Comparison of ENCODE assay signal across 31 mouse cellular contexts in genomic region chr17:35057090-35057489, GRCm38 (mm10). TPM values are rescaled to one million over a fixed set of nuclear protein-coding genes. Genes with fewer than 3 reads are reported as not detected.
A peak's percentile ranks its signal among the peaks of the same experiment; 100 is the strongest.
DNase-seq lines count a peak whose midpoint lies in the region; ATAC-seq and TF ChIP-seq lines count a peak whose summit lies in the region.
"Had no signal": no experiment of that assay in that cellular context is flagged by ENCODE, and none has a peak within 500 bp of the region (broad histone marks: within the 10 kb centered on the region; RNA-seq: fewer than 3 reads in every experiment).

No protein-coding gene starts in this region.

- peaks cover 10% of the 10 kb centered on the region; the same call in 1 of the 2 replicates for H3K27me3 ChIP-seq in liver, embryonic 12.5 days (replicated peaks)
- H3K27me3 ChIP-seq in liver, postnatal 0 days (ENCODE audit: insufficient read depth, low read length), result no peaks in the 10 kb centered on the region
- H3K27me3 ChIP-seq in liver, embryonic 13.5 days, result peaks cover 14% of the 10 kb centered on the region
- H3K27me3 ChIP-seq: heart, embryonic 15.5 days had no signal

- no peaks in the 10 kb centered on the region for H3K9me3 ChIP-seq in liver, embryonic 12.5 days (replicated peaks)
- H3K9me3 ChIP-seq in liver, postnatal 0 days (ENCODE audit: low read length), result no peaks in the 10 kb centered on the region
- H3K9me3 ChIP-seq in liver, embryonic 13.5 days (replicated peaks), result no peaks in the 10 kb centered on the region
- H3K9me3 ChIP-seq: heart, embryonic 15.5 days had no signal

- H3K4me2 ChIP-seq in liver, embryonic 12.5 days, result no peak overlapping the region
- H3K4me2 ChIP-seq in liver, postnatal 0 days (ENCODE audit: low read depth, low read length), result no peak overlapping the region
- no peak overlapping the region for H3K4me2 ChIP-seq in liver, embryonic 13.5 days
- H3K4me2 ChIP-seq: heart, embryonic 11.5 days; heart, embryonic 15.5 days; hindbrain, embryonic 14.5 days had no signal

- ATAC-seq in liver, embryonic 12.5 days, result no peak
- ATAC-seq in liver, postnatal 0 days, result no peak
- no peak for ATAC-seq in liver, embryonic 13.5 days (ENCODE audit: low read depth)
- peak; percentile 48 for ATAC-seq in megakaryocyte progenitor cell, adult 5-6 weeks (replicated peaks; ENCODE audit: poor library complexity)
- ATAC-seq: activated CD4-positive, CD25-positive, alpha-beta regulatory T cell, adult 4 months; CD4-positive, CD25-positive, alpha-beta regulatory T cell, adult 4 months; forebrain, embryonic 14.5 days; forebrain, postnatal 0 days; hindbrain, postnatal 0 days; inflammation-experienced regulatory T-cells, adult 6 months had no signal

- peaks cover 77% of the 10 kb centered on the region for H3K36me3 ChIP-seq in liver, embryonic 12.5 days
- peaks cover 62% of the 10 kb centered on the region for H3K36me3 ChIP-seq in liver, postnatal 0 days (replicated peaks; ENCODE audit: insufficient read depth, low read length)
- peaks cover 73% of the 10 kb centered on the region for H3K36me3 ChIP-seq in liver, embryonic 13.5 days

- peak overlapping the region; percentile 49; the same call in 1 of the 2 replicates for H3K27ac ChIP-seq in liver, embryonic 12.5 days
- H3K27ac ChIP-seq in liver, postnatal 0 days (ENCODE audit: low read depth), result no peak overlapping the region
- H3K27ac ChIP-seq in liver, embryonic 13.5 days, result peak overlapping the region; percentile 24; the same call in 1 of the 2 replicates
- H3K27ac ChIP-seq: gastrocnemius, adult 2 months; hindbrain, embryonic 14.5 days; hindbrain, postnatal 0 days had no signal

- no peak for TF ChIP-seq CTCF in liver, postnatal 0 days (IDR thresholded peaks at IDR 0.05; ENCODE audit: low read depth)

- H3K4me3 ChIP-seq in liver, embryonic 12.5 days, result no peak overlapping the region
- no peak overlapping the region for H3K4me3 ChIP-seq in liver, postnatal 0 days (ENCODE audit: low read depth, low read length)
- H3K4me3 ChIP-seq in liver, embryonic 13.5 days (replicated peaks), result no peak overlapping the region
- H3K4me3 ChIP-seq: gastrocnemius, adult 2 months; heart, adult 2 months; heart, embryonic 15.5 days had no signal

- TF ChIP-seq EP300 in liver, postnatal 0 days (IDR thresholded peaks at IDR 0.05; ENCODE audit: low read depth), result no peak

- 36% methylated on average over 3 of the region's 3 CpGs for WGBS in liver, embryonic 12.5 days (ENCODE audit: insufficient replicate concordance)
- 47% methylated on average over 3 of the region's 3 CpGs for WGBS in liver, postnatal 0 days (ENCODE audit: insufficient replicate concordance)
- 33% methylated on average over 3 of the region's 3 CpGs for WGBS in liver, embryonic 13.5 days (ENCODE audit: insufficient replicate concordance)

- H3K9ac ChIP-seq in liver, embryonic 12.5 days, result peak overlapping the region; percentile 5; the same call in 1 of the 2 replicates
- no peak overlapping the region for H3K9ac ChIP-seq in liver, postnatal 0 days (replicated peaks)
- no peak overlapping the region for H3K9ac ChIP-seq in liver, embryonic 13.5 days
- H3K9ac ChIP-seq: forebrain, postnatal 0 days; heart, embryonic 15.5 days; hindbrain, embryonic 14.5 days had no signal

- DNase-seq in liver, postnatal 0 days, result no peak
- no peak for DNase-seq in liver, embryonic 13.5 days
- DNase-seq in gastrocnemius, postnatal 25 days, result no peak
- no peak for DNase-seq in kidney, adult 11 months
- DNase-seq: adrenal gland, adult 8-10 months; adrenal gland, postnatal 25 days; cerebellum, adult 11-12 months; cerebellum, adult 8-10 months; cerebellum, postnatal 10 days; cerebellum, postnatal 36 days; embryo, embryonic 11 days; forebrain, postnatal 0 days; gastrocnemius, adult 2 months; gastrocnemius, postnatal 36 days; heart, adult 2 months; heart, postnatal 10 days; heart, postnatal 36 days had no signal

- H3K4me1 ChIP-seq in liver, embryonic 12.5 days, result peaks cover 73% of the 10 kb centered on the region
- peaks cover 23% of the 10 kb centered on the region for H3K4me1 ChIP-seq in liver, postnatal 0 days (ENCODE audit: insufficient read depth)
- H3K4me1 ChIP-seq in liver, embryonic 13.5 days (replicated peaks), result peaks cover 80% of the 10 kb centered on the region

RNA-seq across cellular contexts. Expression of gene Ddah2, which starts 1.7 kb away (rescaled TPM):
- 49.0 and 49.1 TPM in 2 replicates for polyA plus RNA-seq in liver, embryonic 12.5 days (2016; fragmentation: Nextera tagmentation; extraction: Ambion mirVana)
- 15.8 and 17.2 TPM in 2 replicates for polyA plus RNA-seq in liver, postnatal 0 days (2015; fragmentation: Nextera tagmentation; extraction: Ambion mirVana)
- 28.9 and 30.6 TPM in 2 replicates for polyA plus RNA-seq in liver, embryonic 13.5 days (2015; fragmentation: Nextera tagmentation; extraction: Ambion mirVana)
- 1.8 and 2.6 TPM in 2 replicates for total RNA-seq in megakaryocyte progenitor cell, adult 5-6 weeks (2015)
- 1.9 and 3.5 TPM in 2 replicates for total RNA-seq in megakaryocyte progenitor cell, adult 5-6 weeks (2017)
- total RNA-seq in gastrocnemius, postnatal 25 days (2021), result 10 to 100 TPM; 11.1 to 13.3 TPM

RNA-seq across cellular contexts. Expression of gene Clic1, which starts 7.3 kb away (rescaled TPM):
- polyA plus RNA-seq in liver, embryonic 12.5 days (2016; fragmentation: Nextera tagmentation; extraction: Ambion mirVana), result 160 and 162 TPM in 2 replicates
- 98.6 and 102 TPM in 2 replicates for polyA plus RNA-seq in liver, postnatal 0 days (2015; fragmentation: Nextera tagmentation; extraction: Ambion mirVana)
- 141 and 147 TPM in 2 replicates for polyA plus RNA-seq in liver, embryonic 13.5 days (2015; fragmentation: Nextera tagmentation; extraction: Ambion mirVana)
- 209 and 248 TPM in 2 replicates for total RNA-seq in megakaryocyte progenitor cell, adult 5-6 weeks (2015)
- total RNA-seq in megakaryocyte progenitor cell, adult 5-6 weeks (2017), result 225 and 254 TPM in 2 replicates
- total RNA-seq in gastrocnemius, postnatal 25 days (2021), result 10 to 100 TPM; 12.4 to 18.6 TPM

RNA-seq across cellular contexts. Expression of gene Ly6g6c, which starts 8.1 kb away (rescaled TPM):
- 0.41 and 0.44 TPM in 2 replicates for polyA plus RNA-seq in liver, embryonic 12.5 days (2016; fragmentation: Nextera tagmentation; extraction: Ambion mirVana)
- 0.32 and 0.49 TPM in 2 replicates for polyA plus RNA-seq in liver, postnatal 0 days (2015; fragmentation: Nextera tagmentation; extraction: Ambion mirVana)
- 0.25 and 0.31 TPM in 2 replicates for polyA plus RNA-seq in liver, embryonic 13.5 days (2015; fragmentation: Nextera tagmentation; extraction: Ambion mirVana)
- not detected in 2 replicates for total RNA-seq in megakaryocyte progenitor cell, adult 5-6 weeks (2015)
- total RNA-seq in megakaryocyte progenitor cell, adult 5-6 weeks (2017), result not detected in 2 replicates
- total RNA-seq in gastrocnemius, postnatal 25 days (2021), result not detected
- total RNA-seq: adrenal gland, adult 8-10 months; adrenal gland, postnatal 25 days; forebrain, postnatal 0 days; gastrocnemius, adult 2 months; gastrocnemius, postnatal 36 days; granulocyte monocyte progenitor cell, adult 5-6 weeks; heart, postnatal 10 days; hindbrain, postnatal 0 days had no signal
- polyA plus RNA-seq: activated CD4-positive, CD25-positive, alpha-beta regulatory T cell, adult 4 months; CD4-positive, CD25-positive, alpha-beta regulatory T cell, adult 4 months; cortical plate, adult 2 months; embryonic facial prominence, embryonic 11.5 days; forebrain, embryonic 14.5 days; forebrain, postnatal 0 days; frontal cortex, adult 2 months; heart, embryonic 11.5 days; heart, embryonic 15.5 days; hindbrain, embryonic 14.5 days; hindbrain, postnatal 0 days; inflammation-experienced regulatory T-cells, adult 6 months had no signal

RNA-seq across cellular contexts. Expression of gene Mpig6b, which starts 8.9 kb away (rescaled TPM):
- polyA plus RNA-seq in liver, embryonic 12.5 days (2016; fragmentation: Nextera tagmentation; extraction: Ambion mirVana), result 7.3 and 8.7 TPM in 2 replicates
- 6.5 and 7.1 TPM in 2 replicates for polyA plus RNA-seq in liver, postnatal 0 days (2015; fragmentation: Nextera tagmentation; extraction: Ambion mirVana)
- 4.1 and 5.2 TPM in 2 replicates for polyA plus RNA-seq in liver, embryonic 13.5 days (2015; fragmentation: Nextera tagmentation; extraction: Ambion mirVana)
- not detected in 2 replicates for total RNA-seq in megakaryocyte progenitor cell, adult 5-6 weeks (2015)
- total RNA-seq in megakaryocyte progenitor cell, adult 5-6 weeks (2017), result not detected in 2 replicates
- not detected for total RNA-seq in gastrocnemius, postnatal 25 days (2021)
- total RNA-seq: adrenal gland, adult 8-10 months; forebrain, postnatal 0 days; gastrocnemius, adult 2 months; gastrocnemius, postnatal 36 days; granulocyte monocyte progenitor cell, adult 5-6 weeks; hindbrain, postnatal 0 days had no signal
- polyA plus RNA-seq: activated CD4-positive, CD25-positive, alpha-beta regulatory T cell, adult 4 months; CD4-positive, CD25-positive, alpha-beta regulatory T cell, adult 4 months; cortical plate, adult 2 months; inflammation-experienced regulatory T-cells, adult 6 months had no signal

RNA-seq across cellular contexts. Expression of gene Msh5, which starts 10.5 kb away (rescaled TPM):
- polyA plus RNA-seq in liver, embryonic 12.5 days (2016; fragmentation: Nextera tagmentation; extraction: Ambion mirVana), result 4.0 and 4.8 TPM in 2 replicates
- polyA plus RNA-seq in liver, postnatal 0 days (2015; fragmentation: Nextera tagmentation; extraction: Ambion mirVana), result 3.8 and 4.2 TPM in 2 replicates
- 3.2 and 3.4 TPM in 2 replicates for polyA plus RNA-seq in liver, embryonic 13.5 days (2015; fragmentation: Nextera tagmentation; extraction: Ambion mirVana)
- total RNA-seq in megakaryocyte progenitor cell, adult 5-6 weeks (2015), result 4.2 and 5.7 TPM in 2 replicates
- 2.4 and 3.5 TPM in 2 replicates for total RNA-seq in megakaryocyte progenitor cell, adult 5-6 weeks (2017)
- total RNA-seq in gastrocnemius, postnatal 25 days (2021), result under 1 TPM; 0.67 to 0.72 TPM
- total RNA-seq: gastrocnemius, adult 2 months had no signal
